Mouse (Mus musculus): ENCODE results near the gene Sertm1. TPM values are rescaled to one million over a fixed set of nuclear protein-coding genes. Genes with fewer than 3 reads are reported as not detected.

Gene Sertm1
- polyA plus RNA-seq, 2 experiments, result 0.27 to 1.5 TPM

- H3K36me3 ChIP-seq (replicated peaks; ENCODE audit: control insufficient read depth, insufficient read depth, low read depth), result no peaks in the 10 kb centered on the region
- H3K27ac ChIP-seq, result no peak overlapping the region
- no peaks in the 10 kb centered on the region for H3K4me1 ChIP-seq (replicated peaks; ENCODE audit: control insufficient read depth in 2 of 2, insufficient read depth in 2 of 2, low read length in 1 of 2)
- no peaks in the 10 kb centered on the region for H3K27me3 ChIP-seq (ENCODE audit: control insufficient read depth, insufficient read depth, low read length)
- no peaks in the 10 kb centered on the region for H3K9me3 ChIP-seq (ENCODE audit: control insufficient read depth, low read length)
- ATAC-seq (ENCODE audit: insufficient read depth) (no peak), DNase-seq (ENCODE audit: low read depth in 3 of 3, low spot score in 3 of 3) (no peak)
- WGBS (ENCODE audit: insufficient replicate concordance), result 57% methylated on average over 4 of the region's 4 CpGs
- no peak overlapping the region for H3K4me2 ChIP-seq (ENCODE audit: low read depth)
- TF ChIP-seq CTCF (IDR thresholded peaks at IDR 0.05; ENCODE audit: low read depth) (no peak), EP300 (IDR thresholded peaks at IDR 0.05; ENCODE audit: low read depth) (no peak)
- H3K9ac ChIP-seq (replicated peaks), result no peak overlapping the region
- H3K4me3 ChIP-seq (ENCODE audit: insufficient read depth in 1 of 2, low read depth in 2 of 2, low read length in 2 of 2), result no peak overlapping the region
These were observed 23.5 kb downstream of the Sertm1 start for GRCm38 (mm10) chr3:54892218-54892617.

GRCm38 (mm10) chr3:54886501-54886900 is 29.2 kb downstream of the Sertm1 start:
- TF ChIP-seq EP300 (IDR thresholded peaks at IDR 0.05; ENCODE audit: low read depth), result no peak
- no peak for TF ChIP-seq CTCF (IDR thresholded peaks at IDR 0.05; ENCODE audit: low read depth)
- ATAC-seq (ENCODE audit: insufficient read depth) (no peak), DNase-seq (ENCODE audit: low read depth in 3 of 3, low spot score in 3 of 3) (no peak)
- H3K4me3 ChIP-seq (ENCODE audit: insufficient read depth in 1 of 2, low read depth in 2 of 2, low read length in 2 of 2), result no peak overlapping the region
- H3K9me3 ChIP-seq (ENCODE audit: control insufficient read depth, low read length), result no peaks in the 10 kb centered on the region
- H3K27me3 ChIP-seq (ENCODE audit: control insufficient read depth, insufficient read depth, low read length), result no peaks in the 10 kb centered on the region
- WGBS (ENCODE audit: insufficient replicate concordance), result 48% methylated on average over 2 of the region's 2 CpGs
- H3K4me2 ChIP-seq (ENCODE audit: low read depth), result no peak overlapping the region
- H3K27ac ChIP-seq, result no peak overlapping the region
- no peaks in the 10 kb centered on the region for H3K4me1 ChIP-seq (replicated peaks; ENCODE audit: control insufficient read depth in 2 of 2, insufficient read depth in 2 of 2, low read length in 1 of 2)
- H3K36me3 ChIP-seq (replicated peaks; ENCODE audit: control insufficient read depth, insufficient read depth, low read depth), result no peaks in the 10 kb centered on the region
- no peak overlapping the region for H3K9ac ChIP-seq (replicated peaks)

Other genes with a start within 250 kb of the Sertm1 start
- 22.3 and 23.5 TPM in 2 replicates for gene Supt20, start 223.1 kb downstream of the Sertm1 start, polyA plus RNA-seq (2012; rRNA removed)
- 23.9 and 24.6 TPM in 2 replicates for gene Supt20, start 223.1 kb downstream of the Sertm1 start, polyA plus RNA-seq (2014; fragmentation: Nextera tagmentation; extraction: Ambion mirVana)
- gene Gm21958, start 201.5 kb downstream of the Sertm1 start, polyA plus RNA-seq (2012; rRNA removed), result not detected in 2 replicates
- not detected in 2 replicates for gene Gm21958, start 201.5 kb downstream of the Sertm1 start, polyA plus RNA-seq (2014; fragmentation: Nextera tagmentation; extraction: Ambion mirVana)
- 45.6 and 64.1 TPM in 2 replicates for gene Exosc8, start 180.5 kb downstream of the Sertm1 start, polyA plus RNA-seq (2012; rRNA removed)
- 84.5 and 89.8 TPM in 2 replicates for gene Exosc8, start 180.5 kb downstream of the Sertm1 start, polyA plus RNA-seq (2014; fragmentation: Nextera tagmentation; extraction: Ambion mirVana)
- gene Alg5, start 180.3 kb downstream of the Sertm1 start, polyA plus RNA-seq (2012; rRNA removed), result 8.2 and 12.2 TPM in 2 replicates
- 25.4 and 29.3 TPM in 2 replicates for gene Alg5, start 180.3 kb downstream of the Sertm1 start, polyA plus RNA-seq (2014; fragmentation: Nextera tagmentation; extraction: Ambion mirVana)
- 0.05 and 0.07 TPM in 2 replicates for gene Smad9, start 160.3 kb downstream of the Sertm1 start, polyA plus RNA-seq (2012; rRNA removed)
- 0.04 TPM in 1 of 2 replicates, not detected in the other for gene Smad9, start 160.3 kb downstream of the Sertm1 start, polyA plus RNA-seq (2014; fragmentation: Nextera tagmentation; extraction: Ambion mirVana)
- gene Rfxap, start 108.1 kb downstream of the Sertm1 start, polyA plus RNA-seq (2012; rRNA removed), result 7.9 and 16.4 TPM in 2 replicates
- gene Rfxap, start 108.1 kb downstream of the Sertm1 start, polyA plus RNA-seq (2014; fragmentation: Nextera tagmentation; extraction: Ambion mirVana), result 15.2 and 17.3 TPM in 2 replicates
- 0.20 and 0.28 TPM in 2 replicates for gene Ccna1, start 139.6 kb upstream of the Sertm1 start, polyA plus RNA-seq (2012; rRNA removed)
- gene Ccna1, start 139.6 kb upstream of the Sertm1 start, polyA plus RNA-seq (2014; fragmentation: Nextera tagmentation; extraction: Ambion mirVana), result 0.14 and 0.30 TPM in 2 replicates
- gene Spg20, start 196.2 kb upstream of the Sertm1 start, polyA plus RNA-seq (2012; rRNA removed), result 3.1 and 3.9 TPM in 2 replicates
- gene Spg20, start 196.2 kb upstream of the Sertm1 start, polyA plus RNA-seq (2014; fragmentation: Nextera tagmentation; extraction: Ambion mirVana), result 6.0 and 7.7 TPM in 2 replicates
- 0.02 TPM in 1 of 2 replicates, not detected in the other for gene Ccdc169, start 221.5 kb upstream of the Sertm1 start, polyA plus RNA-seq (2012; rRNA removed)
- gene Ccdc169, start 221.5 kb upstream of the Sertm1 start, polyA plus RNA-seq (2014; fragmentation: Nextera tagmentation; extraction: Ambion mirVana), result not detected in 2 replicates

All from liver, embryonic 14.5 days (tissue).